Mouse (Mus musculus): ENCODE data around the gene Yars2. TPM values are rescaled to one million over a fixed set of nuclear protein-coding genes. Genes with fewer than 3 reads are reported as not detected.
"Not testable (repeated sequence)": the region's sequence is repeated elsewhere in the genome, so short reads cannot be mapped to it uniquely, and the experiment has no call there.

Yars2 gene
- polyA plus RNA-seq, 1 experiment = 41.0 TPM

GRCm38 (mm10) chr16:16357908-16358307 lies 55.1 kb downstream of the Yars2 start:
- Histone ChIP-seq H3K4me1 (ENCODE audit: control insufficient read depth, insufficient read depth, insufficient read length, low read length) (peaks cover 5% of the 10 kb centered on the region; the same call in 1 of the 2 replicates), H3K27ac (replicated peaks; ENCODE audit: low read depth, low read length) (peak overlapping the region; percentile 87), H3K4me3 (ENCODE audit: insufficient read depth, low read depth, low read length) (peak overlapping the region; percentile 94)

- Histone ChIP-seq H3K4me3 (ENCODE audit: insufficient read depth, low read depth, low read length) (peak within 1 kb of the TSS; percentile 94), H3K27ac (replicated peaks; ENCODE audit: low read depth, low read length) (peak within 1 kb of the TSS; percentile 87)
Measured at GRCm38 (mm10) chr16:16358481-16359100, 55.8 kb downstream of the Yars2 start, which contains the start of gene Dnm1l. TSS of gene Dnm1l (minus strand) at chr16:16358959.

GRCm38 (mm10) chr16:16359101-16359482 lies 56.3 kb downstream of the Yars2 start:
- H3K4me3 ChIP-seq (ENCODE audit: insufficient read depth, low read depth, low read length) = peak overlapping the region; percentile 94
- H3K4me1 ChIP-seq (ENCODE audit: control insufficient read depth, insufficient read depth, insufficient read length, low read length); H3K27ac ChIP-seq (replicated peaks; ENCODE audit: low read depth, low read length): not testable (repeated sequence)

More at GRCm38 (mm10) chr16:16358481-16359100, 55.8 kb downstream of the Yars2 start, which contains the start of gene Dnm1l:
- peaks cover 5% of the 10 kb centered on the region; the same call in 1 of the 2 replicates for H3K4me1 ChIP-seq (ENCODE audit: control insufficient read depth, insufficient read depth, insufficient read length, low read length)

Other genes with a start within 250 kb of the Yars2 start
- gene Pkp2, start 89.6 kb upstream of the Yars2 start, polyA plus RNA-seq (2012; ENCODE audit: insufficient read depth, insufficient read length, missing spikeins) = 10.1 and 15.1 TPM in 2 replicates
- 53.4 and 56.8 TPM in 2 replicates for gene Dnm1l, start 56.0 kb downstream of the Yars2 start, polyA plus RNA-seq (2012; ENCODE audit: insufficient read depth, insufficient read length, missing spikeins)